In genomic region chr7:68127799-68128261, GRCm38 (mm10) we compare ENCODE assay signal across 8 mouse cellular contexts.
DNase-seq lines count a peak whose midpoint lies in the region; ATAC-seq and TF ChIP-seq lines count a peak whose summit lies in the region.

No protein-coding gene starts in this region.

- DNase-seq in adrenal gland, adult (ENCODE audit: inconsistent age in 2 of 2, low spot score in 1 of 2): peak; percentile 64 to 83
- no peak for DNase-seq in adrenal gland, postnatal 4 days (ENCODE audit: low spot score in 2 of 2)
- peak; percentile 41 for DNase-seq in c-Kit-positive CD71-positive TER-119-negative erythroid progenitor cells, embryonic 14.5 days (ENCODE audit: low read depth)
- DNase-seq in forebrain, embryonic 14.5 days (ENCODE audit: low spot score): peak; percentile 62
- peak; percentile 46 to 61 for DNase-seq in layer of hippocampus, postnatal 10 days (ENCODE audit: low spot score in 2 of 2)
- DNase-seq in lung, postnatal 0 days (ENCODE audit: low spot score): peak; percentile 92
- peak; percentile 55 to 61 for DNase-seq in right cerebral cortex, adult 2 months (ENCODE audit: low spot score in 2 of 2)

- peak overlapping the region; percentile 88 for H3K27ac ChIP-seq in forebrain, embryonic 14.5 days (ENCODE audit: low read depth, low read length)
- peak overlapping the region; percentile 98 for H3K27ac ChIP-seq in hindbrain, embryonic 13.5 days
- no peak overlapping the region for H3K27ac ChIP-seq in lung, postnatal 0 days (ENCODE audit: low read length)

- 0 out of 2 replicates have a peak, but pooled peaks have one; percentile 8 for ATAC-seq in forebrain, embryonic 14.5 days
- ATAC-seq in hindbrain, embryonic 13.5 days (ENCODE audit: low FRiP score): no peak
- peak; percentile 35 for ATAC-seq in lung, postnatal 0 days

- H3K4me3 ChIP-seq in forebrain, embryonic 14.5 days (ENCODE audit: low read depth, low read length): peak overlapping the region; percentile 52; the same call in 1 of the 2 replicates
- peak overlapping the region; percentile 59 for H3K4me3 ChIP-seq in hindbrain, embryonic 13.5 days
- H3K4me3 ChIP-seq in lung, postnatal 0 days (ENCODE audit: low read depth, low read length): no peak overlapping the region

- TF ChIP-seq CTCF in lung, postnatal 0 days (IDR thresholded peaks at IDR 0.05): peak; percentile 80

- peak overlapping the region; percentile 71 for H3K9ac ChIP-seq in forebrain, embryonic 14.5 days (ENCODE audit: low read length)
- H3K9ac ChIP-seq in hindbrain, embryonic 13.5 days: peak overlapping the region; percentile 79; the same call in 1 of the 2 replicates
- no peak overlapping the region for H3K9ac ChIP-seq in lung, postnatal 0 days (replicated peaks; ENCODE audit: low read depth)

- 38% methylated on average over 6 of the region's 6 CpGs for WGBS in forebrain, embryonic 14.5 days
- 41% methylated on average over 6 of the region's 6 CpGs for WGBS in hindbrain, embryonic 13.5 days
- WGBS in lung, postnatal 0 days: 27% methylated on average over 6 of the region's 6 CpGs

- TF ChIP-seq EP300 in lung, postnatal 0 days (IDR thresholded peaks at IDR 0.05): no peak

- no peaks in the 10 kb centered on the region for H3K36me3 ChIP-seq in forebrain, embryonic 14.5 days (ENCODE audit: control insufficient read depth, insufficient read depth, low read length)
- H3K36me3 ChIP-seq in hindbrain, embryonic 13.5 days: no peaks in the 10 kb centered on the region
- no peaks in the 10 kb centered on the region for H3K36me3 ChIP-seq in lung, postnatal 0 days (ENCODE audit: insufficient read depth, low read length)

- peak overlapping the region; percentile 67 for H3K4me2 ChIP-seq in forebrain, embryonic 14.5 days (ENCODE audit: low read length)
- H3K4me2 ChIP-seq in hindbrain, embryonic 13.5 days: peak overlapping the region; percentile 78
- no peak overlapping the region for H3K4me2 ChIP-seq in lung, postnatal 0 days (replicated peaks; ENCODE audit: low read depth, low read length)

- peaks cover 13% of the 10 kb centered on the region for H3K4me1 ChIP-seq in forebrain, embryonic 14.5 days (ENCODE audit: control insufficient read depth, insufficient read depth, low read length)
- peaks cover 64% of the 10 kb centered on the region for H3K4me1 ChIP-seq in hindbrain, embryonic 13.5 days (replicated peaks)
- H3K4me1 ChIP-seq in lung, postnatal 0 days (ENCODE audit: insufficient read depth, low read depth, low read length): peaks cover 19% of the 10 kb centered on the region; the same call in 1 of the 2 replicates

- H3K9me3 ChIP-seq in forebrain, embryonic 14.5 days (replicated peaks; ENCODE audit: control insufficient read depth, low read length): no peaks in the 10 kb centered on the region
- H3K9me3 ChIP-seq in hindbrain, embryonic 13.5 days: no peaks in the 10 kb centered on the region
- H3K9me3 ChIP-seq in lung, postnatal 0 days (ENCODE audit: low read length): no peaks in the 10 kb centered on the region

- H3K27me3 ChIP-seq in forebrain, embryonic 14.5 days (replicated peaks; ENCODE audit: control insufficient read depth, insufficient read depth, low read length): no peaks in the 10 kb centered on the region
- no peaks in the 10 kb centered on the region for H3K27me3 ChIP-seq in hindbrain, embryonic 13.5 days
- H3K27me3 ChIP-seq in lung, postnatal 0 days (replicated peaks; ENCODE audit: insufficient read depth, low read length): no peaks in the 10 kb centered on the region

Comparison
In these comparisons a context has a peak if more than half of its experiments do, and no peak if none do; other contexts are left out.
1. DNase-seq: peak in adrenal gland, adult (2 of 2), c-Kit-positive CD71-positive TER-119-negative erythroid progenitor cells, embryonic 14.5 days (single experiment), forebrain, embryonic 14.5 days (single experiment), layer of hippocampus, postnatal 10 days (2 of 2), lung, postnatal 0 days (single experiment) and right cerebral cortex, adult 2 months (2 of 2); none in adrenal gland, postnatal 4 days (0 of 2).